Mouse (Mus musculus) cerebellum, adult 2 months (tissue): ENCODE results near the gene Prlhr. TPM values are rescaled to one million over a fixed set of nuclear protein-coding genes. Genes with fewer than 3 reads are reported as not detected.

Experiments used
- DNase-seq, 2 experiments: peaks; one replicate each; pipeline ENCODE4 v3.0.0; 2021
- H3K27ac ChIP-seq: fragments of 200-500 bp; 2 replicates; pipeline ENCODE4 v1.5.1; 2012; ENCODE audit warnings: low read length, control low read depth, inconsistent platforms; ENCODE audit not compliant: insufficient read depth
- H3K27me3 ChIP-seq: fragments of 200-500 bp; 2 replicates; pipeline ENCODE4 v1.6.1; 2012; ENCODE audit warnings: inconsistent platforms, mild to moderate bottlenecking, low read length, moderate library complexity; ENCODE audit not compliant: control insufficient read depth, insufficient read depth
- H3K4me1 ChIP-seq: fragments of 200-500 bp; 2 replicates; pipeline ENCODE4 v1.6.1; 2011; ENCODE audit warnings: low read length; ENCODE audit not compliant: control insufficient read depth, insufficient read depth
- H3K4me3 ChIP-seq: fragments of 200-500 bp; replicated peaks from 2 replicates; pipeline ENCODE3; 2011; ENCODE audit warnings: mild to moderate bottlenecking, low read depth, low read length, control low read depth; ENCODE audit not compliant: insufficient read depth
- CTCF ChIP-seq: fragments of 200-500 bp; IDR thresholded peaks from 2 replicates; pipeline ENCODE4 v1.5.1; 2011; ENCODE audit warnings: low read depth, mild to moderate bottlenecking, control low read depth, low read length, moderate library complexity, borderline replicate concordance; ENCODE audit not compliant: insufficient read depth
- POLR2A ChIP-seq: fragments of 200-500 bp; IDR thresholded peaks from 2 replicates; pipeline ENCODE4 v1.6.1; 2011; ENCODE audit warnings: low read length, control low read depth, borderline replicate concordance; ENCODE audit not compliant: insufficient read depth
- WGBS: fragments of 180-500 bp; shearing (Covaris S2); methylation state at CpG from one replicate; pipeline ENCODE4 v1.1.7; 2018; 5-methylcytosine and 5-hydroxymethylcytosine counted together
- polyA plus RNA-seq: library from polyadenylated mRNA; depleted of rRNA; stranded (reverse); fragments of >200 nt; gene quantifications from 2 replicates; pipeline ENCODE4 v1.2.3, GENCODE M21; 2012; rRNA removed

Prlhr gene
- 0.90 and 0.93 TPM in 2 replicates for polyA plus RNA-seq

- TF ChIP-seq CTCF (no peak), POLR2A (no peak)
- no peak for DNase-seq
- H3K27me3 ChIP-seq, result no peaks in the 10 kb centered on the region; the same call in 1 of the 2 replicates
- peak within 1 kb of the TSS; percentile 31 for H3K4me3 ChIP-seq
- peaks cover 3% of the 10 kb centered on the region; the same call in 1 of the 2 replicates for H3K4me1 ChIP-seq
- H3K27ac ChIP-seq, result no peak within 1 kb of the TSS
- 3% methylated on average over 17 of the region's 17 CpGs for WGBS
These were observed at the start of gene Prlhr for GRCm38 (mm10) chr19:60468254-60468762. Gene Prlhr (minus strand): TSS chr19:60468304.

GRCm38 (mm10) chr19:60515064-60515463 lies 47.0 kb upstream of the Prlhr start:
- 65% methylated on average over 2 of the region's 2 CpGs for WGBS
- no peak for DNase-seq
- TF ChIP-seq POLR2A (no peak), CTCF (no peak)
- Histone ChIP-seq H3K27me3 (no peaks in the 10 kb centered on the region; the same call in 1 of the 2 replicates), H3K27ac (no peak overlapping the region), H3K4me1 (no peaks in the 10 kb centered on the region), H3K4me3 (no peak overlapping the region)

GRCm38 (mm10) chr19:60513431-60513830 lies 45.3 kb upstream of the Prlhr start:
- WGBS, result 54% methylated on average over 3 of the region's 3 CpGs

GRCm38 (mm10) chr19:60500209-60500608 lies 32.1 kb upstream of the Prlhr start:
- DNase-seq, result no peak
- H3K27ac ChIP-seq, result no peak overlapping the region
- H3K27me3 ChIP-seq, result no peaks in the 10 kb centered on the region; the same call in 1 of the 2 replicates
- TF ChIP-seq CTCF (no peak), POLR2A (no peak)
- H3K4me1 ChIP-seq, result no peaks in the 10 kb centered on the region
- H3K4me3 ChIP-seq, result no peak overlapping the region

More at GRCm38 (mm10) chr19:60513431-60513830, 45.3 kb upstream of the Prlhr start:
- no peaks in the 10 kb centered on the region for H3K4me1 ChIP-seq
- no peak overlapping the region for H3K4me3 ChIP-seq
- TF ChIP-seq POLR2A, result no peak
- peak; percentile 9; the same call in 1 of the 2 replicates for TF ChIP-seq CTCF
- no peaks in the 10 kb centered on the region; the same call in 1 of the 2 replicates for H3K27me3 ChIP-seq
- H3K27ac ChIP-seq, result no peak overlapping the region
- no peak for DNase-seq

- no peak for TF ChIP-seq CTCF
- TF ChIP-seq POLR2A, result no peak
- Histone ChIP-seq H3K4me3 (no peak overlapping the region), H3K27ac (no peak overlapping the region), H3K4me1 (no peaks in the 10 kb centered on the region), H3K27me3 (no peaks in the 10 kb centered on the region; the same call in 1 of the 2 replicates)
- WGBS, result 76% methylated on average over 4 of the region's 4 CpGs
- no peak for DNase-seq
These were observed 29.1 kb upstream of the Prlhr start for GRCm38 (mm10) chr19:60497171-60497570.

- 70% methylated on average over 3 of the region's 3 CpGs for WGBS
- no peak for TF ChIP-seq CTCF
- TF ChIP-seq POLR2A, result no peak
These were observed 27.7 kb upstream of the Prlhr start for GRCm38 (mm10) chr19:60495772-60496171.

GRCm38 (mm10) chr19:60489566-60489965 lies 21.5 kb upstream of the Prlhr start:
- Histone ChIP-seq H3K4me1 (no peaks in the 10 kb centered on the region), H3K27me3 (no peaks in the 10 kb centered on the region), H3K27ac (no peak overlapping the region), H3K4me3 (no peak overlapping the region)
- TF ChIP-seq CTCF (no peak), POLR2A (no peak)
- 44% methylated on average over 1 of the region's 1 CpGs for WGBS
- DNase-seq, result peak; percentile 15 to 47

More at GRCm38 (mm10) chr19:60495772-60496171, 27.7 kb upstream of the Prlhr start:
- Histone ChIP-seq H3K4me1 (no peaks in the 10 kb centered on the region), H3K4me3 (no peak overlapping the region), H3K27ac (no peak overlapping the region), H3K27me3 (no peaks in the 10 kb centered on the region; the same call in 1 of the 2 replicates)
- DNase-seq, result no peak

GRCm38 (mm10) chr19:60485261-60485660 lies 17.2 kb upstream of the Prlhr start:
- TF ChIP-seq CTCF (no peak), POLR2A (no peak)

More at GRCm38 (mm10) chr19:60485261-60485660, 17.2 kb upstream of the Prlhr start:
- Histone ChIP-seq H3K27me3 (no peaks in the 10 kb centered on the region), H3K4me1 (no peaks in the 10 kb centered on the region), H3K4me3 (no peak overlapping the region), H3K27ac (no peak overlapping the region)
- DNase-seq, result no peak
